Mouse (Mus musculus): ENCODE measurements around the gene Ttc24.

The Ttc24 gene

GRCm38 (mm10) chr3:88077441-88077840 lies 663 bp downstream of the Ttc24 start:
- DNase-seq, result no peak

DNA sequence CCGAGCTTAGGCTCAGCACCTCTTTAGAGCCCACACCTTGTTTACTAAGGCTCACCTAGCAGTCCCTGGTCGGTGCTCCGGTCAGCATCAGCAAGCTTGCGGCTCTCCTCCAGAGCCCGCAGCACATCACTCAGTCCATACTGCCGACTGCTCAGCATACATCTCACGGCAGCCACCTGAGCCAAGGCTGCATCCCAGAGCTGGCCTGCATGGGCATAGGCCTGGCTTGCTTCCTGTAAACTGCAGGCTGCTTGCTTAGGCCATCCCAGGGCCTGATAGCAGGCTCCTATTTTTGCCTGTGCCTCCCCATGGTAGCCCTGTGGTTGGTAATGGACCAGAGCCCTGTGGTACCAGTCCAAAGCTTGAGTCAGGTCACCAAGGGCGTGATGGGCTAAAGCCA lies 3.3 kb downstream of the Ttc24 start:
- no peak for DNase-seq

DNA sequence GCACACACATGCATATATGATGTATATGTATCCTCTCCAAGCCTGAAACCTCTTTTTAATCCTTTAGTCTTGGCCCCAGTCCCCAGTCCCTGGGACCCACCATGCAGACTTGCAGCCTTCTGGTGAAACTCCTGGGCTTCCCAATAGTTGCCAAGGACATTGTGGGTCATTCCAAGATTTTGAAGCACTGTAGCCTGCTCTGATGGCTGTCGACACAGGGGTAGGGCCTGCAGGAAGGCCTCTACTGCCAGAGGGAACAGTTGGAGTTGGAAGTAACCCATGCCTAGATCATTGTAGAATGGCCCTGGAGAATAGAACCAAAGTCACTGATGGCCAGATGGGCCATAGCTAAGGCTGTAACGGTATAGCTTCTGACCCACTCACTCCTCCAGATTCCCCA lies 3.8 kb downstream of the Ttc24 start:
- DNase-seq, result no peak

- no peak for DNase-seq
Observed at GRCm38 (mm10) chr3:88073631-88074030, 4.5 kb downstream of the Ttc24 start.

GRCm38 (mm10) chr3:88071783-88072182 lies 6.3 kb downstream of the Ttc24 start:
- DNase-seq, result peak; percentile 93

DNA sequence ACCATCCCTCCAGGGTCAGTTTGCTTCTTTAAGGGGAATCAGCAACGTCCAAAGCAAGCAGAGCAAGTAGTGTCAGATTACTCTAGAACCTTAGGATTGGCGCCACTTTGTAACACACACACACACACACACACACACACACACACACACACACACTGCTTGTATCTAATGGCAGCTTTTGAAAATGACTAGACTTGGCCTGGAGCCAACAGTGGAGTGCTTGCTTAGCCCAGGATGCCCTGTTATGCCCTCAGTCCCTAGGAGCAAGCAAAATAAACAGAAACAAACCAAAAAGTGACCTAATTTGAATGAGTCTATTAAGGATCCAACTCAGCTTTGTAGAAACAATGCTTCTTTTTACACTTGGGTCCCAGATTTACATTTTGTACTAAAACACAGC lies 9.7 kb downstream of the Ttc24 start:
- peak; percentile 85 for DNase-seq

DNA sequence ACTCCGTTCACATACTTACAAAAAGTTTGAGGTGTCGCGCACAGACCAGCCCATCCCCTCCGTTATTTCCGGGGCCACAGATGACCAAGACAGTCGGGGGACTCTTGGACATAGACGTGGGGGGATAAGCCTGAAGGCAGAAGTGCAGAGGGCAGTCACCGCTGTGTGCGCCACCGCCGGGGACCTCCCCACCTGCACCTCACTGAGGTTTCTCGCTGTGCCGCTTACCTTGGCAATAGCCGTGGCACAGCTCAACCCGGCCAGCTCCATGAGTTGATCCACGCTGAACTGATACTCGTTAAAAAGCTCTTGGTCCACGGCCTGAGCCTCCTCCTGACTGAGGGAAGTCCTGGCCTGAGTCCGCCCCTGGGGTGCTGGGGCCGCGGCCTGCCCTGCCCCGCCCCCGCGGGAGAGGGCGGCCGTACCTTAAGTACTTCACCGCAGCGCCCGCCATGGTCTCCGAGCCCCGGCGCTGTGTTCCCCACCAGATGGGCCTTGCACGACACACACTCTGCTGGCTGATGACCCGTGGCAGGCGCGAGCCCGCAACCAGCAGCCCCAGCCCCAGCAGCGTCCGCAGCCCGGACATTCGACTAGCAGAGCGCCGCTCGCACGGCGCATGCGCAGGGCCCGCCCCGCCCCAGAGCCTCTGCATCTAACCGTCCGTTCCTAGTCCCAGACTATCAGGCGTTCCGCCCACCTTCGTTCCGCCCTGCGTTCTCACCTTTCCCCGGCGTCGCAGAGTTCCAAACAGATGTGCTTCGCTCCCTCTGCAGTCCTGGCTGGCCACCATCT lies 20.0 kb downstream of the Ttc24 start, which contains the start of gene Naxe:
Naxe (minus strand) TSS at position 594 of the 795 bp plus-strand sequence.
- peak; percentile 88 for DNase-seq

GRCm38 (mm10) chr3:88057030-88057429 lies 21.1 kb downstream of the Ttc24 start:
- DNase-seq, result no peak

- DNase-seq, result peak; percentile 76
Observed at GRCm38 (mm10) chr3:88049532-88049931, 28.6 kb downstream of the Ttc24 start.

DNA sequence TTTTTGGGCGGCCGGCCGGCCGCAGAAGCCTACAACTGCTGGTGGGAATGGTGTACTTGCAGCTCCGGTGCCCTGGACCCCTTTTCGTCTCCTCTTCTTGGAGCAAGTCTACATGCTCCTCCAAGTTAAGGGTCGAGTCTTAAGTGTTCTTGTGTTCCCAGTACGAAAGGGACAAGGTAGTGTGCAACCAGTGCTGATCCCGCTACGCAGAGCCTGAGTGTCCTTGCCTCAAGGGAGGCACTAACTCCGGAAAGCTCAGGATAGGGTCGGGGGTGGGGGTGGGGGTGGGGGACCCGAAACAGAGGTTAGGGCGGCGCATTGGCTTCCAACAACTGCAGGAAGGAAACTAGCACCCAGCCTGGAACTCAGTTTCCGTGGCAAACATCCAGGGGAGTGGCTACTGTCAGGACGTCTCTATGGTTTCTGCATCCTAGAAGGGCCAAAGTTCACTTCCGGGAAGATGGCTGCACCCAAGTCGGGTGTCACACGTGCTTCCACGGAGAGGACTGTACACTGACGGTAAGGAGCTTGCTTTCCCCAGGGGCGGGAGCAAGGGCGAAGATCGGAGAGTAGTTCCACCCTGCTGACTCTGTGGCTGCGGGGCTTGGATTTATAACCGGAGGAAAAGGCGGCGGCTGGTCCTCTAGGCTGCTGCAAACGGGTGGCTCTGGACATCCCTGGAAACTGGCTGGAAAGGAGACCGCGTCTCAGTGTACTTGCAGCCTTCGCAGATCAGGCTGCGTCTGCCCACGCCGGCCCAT lies 35.3 kb downstream of the Ttc24 start, which contains the start of gene Gpatch4:
Gpatch4 (plus strand) TSS at position 448 of the 761 bp plus-strand sequence.
- peak; percentile 98 for DNase-seq

DNA sequence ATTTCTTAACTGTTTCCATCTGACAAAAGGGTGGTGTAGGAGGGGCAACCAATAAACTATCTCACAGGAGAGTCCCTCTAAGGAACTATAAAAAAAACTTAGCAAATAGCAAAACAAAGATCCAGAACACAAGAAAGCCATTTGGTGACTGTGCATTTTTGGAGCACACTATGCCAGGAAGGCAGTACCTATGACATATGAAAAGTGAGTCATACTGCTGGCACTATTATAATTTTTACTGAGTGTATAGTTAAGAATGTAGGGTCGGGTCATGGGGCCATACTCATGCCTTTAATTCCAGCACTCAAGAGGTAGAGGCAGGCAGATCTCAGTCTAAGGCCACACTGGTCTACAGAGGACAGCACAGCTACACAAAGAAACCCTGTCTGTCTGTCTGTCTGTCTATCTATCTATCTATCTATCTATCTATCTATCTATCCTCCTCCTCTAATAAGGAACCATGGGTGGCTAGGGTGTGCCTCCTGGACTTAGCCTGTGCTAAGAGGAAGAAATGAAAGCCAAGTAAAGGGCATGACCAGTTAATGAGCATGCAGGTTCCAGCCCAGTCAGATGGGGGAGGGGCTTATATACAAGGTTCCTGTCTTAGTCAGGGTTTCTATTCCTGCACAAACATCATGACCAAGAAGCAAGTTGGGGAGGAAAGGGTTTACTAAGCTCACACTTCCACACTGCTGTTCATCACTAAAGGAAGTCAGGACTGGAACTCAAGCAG lies 42.4 kb downstream of the Ttc24 start:
- no peak for DNase-seq

- peak; percentile 74 for DNase-seq
Observed at GRCm38 (mm10) chr3:88033506-88033905, 44.6 kb downstream of the Ttc24 start.

- peak; percentile 87 for DNase-seq
Observed at GRCm38 (mm10) chr3:88030608-88031395, 47.3 kb downstream of the Ttc24 start.

GRCm38 (mm10) chr3:88027434-88028186 lies 50.5 kb downstream of the Ttc24 start, which contains the start of gene Hapln2:
Hapln2 (minus strand) TSS chr3:88027583.
- peak; percentile 41 for DNase-seq

GRCm38 (mm10) chr3:88026823-88027222 lies 51.3 kb downstream of the Ttc24 start:
- no peak for DNase-seq

DNA sequence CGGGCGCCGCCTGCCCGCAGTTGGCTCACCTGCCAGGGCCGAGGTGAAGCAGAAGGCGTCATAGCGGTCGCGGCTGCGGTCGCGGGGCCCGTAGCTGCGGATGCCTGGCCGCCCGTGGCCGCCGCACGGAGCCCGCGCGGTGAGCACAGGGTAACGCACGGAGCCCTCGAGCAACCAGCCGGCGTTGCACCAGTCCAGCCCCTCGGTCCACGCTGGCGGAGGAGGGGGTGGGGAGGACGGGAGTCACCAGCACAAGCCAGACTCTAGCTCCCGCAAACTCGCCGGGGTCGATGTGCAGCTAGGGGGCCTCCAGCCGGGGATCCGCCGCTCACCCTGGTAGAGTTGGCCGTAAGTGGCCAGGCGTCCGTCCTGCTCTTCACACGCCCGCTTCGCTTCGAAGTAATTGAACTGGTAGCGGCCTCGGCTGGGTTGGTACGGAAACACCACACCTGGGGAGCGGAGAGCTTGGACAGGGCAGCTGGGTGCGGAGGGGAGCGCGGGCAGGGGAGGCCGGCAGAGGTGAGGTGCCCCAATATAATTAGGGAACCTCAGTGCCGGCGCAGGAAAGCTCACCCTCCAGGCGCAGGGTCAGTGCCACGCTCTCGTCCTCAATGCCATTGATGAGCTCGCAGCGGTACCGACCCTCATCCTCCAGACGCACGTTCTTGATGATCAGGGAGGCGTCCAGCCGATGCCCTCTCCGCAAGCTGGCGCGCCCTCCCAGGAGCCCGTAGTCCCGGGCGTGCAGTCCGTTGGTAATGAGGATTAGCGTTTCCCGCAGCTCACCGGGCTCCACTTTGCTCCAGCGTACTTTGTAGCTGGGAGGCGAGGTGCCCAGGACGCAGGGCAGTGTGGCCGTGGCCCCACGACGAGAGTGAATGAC lies 54.7 kb downstream of the Ttc24 start:
- no peak for DNase-seq

DNA sequence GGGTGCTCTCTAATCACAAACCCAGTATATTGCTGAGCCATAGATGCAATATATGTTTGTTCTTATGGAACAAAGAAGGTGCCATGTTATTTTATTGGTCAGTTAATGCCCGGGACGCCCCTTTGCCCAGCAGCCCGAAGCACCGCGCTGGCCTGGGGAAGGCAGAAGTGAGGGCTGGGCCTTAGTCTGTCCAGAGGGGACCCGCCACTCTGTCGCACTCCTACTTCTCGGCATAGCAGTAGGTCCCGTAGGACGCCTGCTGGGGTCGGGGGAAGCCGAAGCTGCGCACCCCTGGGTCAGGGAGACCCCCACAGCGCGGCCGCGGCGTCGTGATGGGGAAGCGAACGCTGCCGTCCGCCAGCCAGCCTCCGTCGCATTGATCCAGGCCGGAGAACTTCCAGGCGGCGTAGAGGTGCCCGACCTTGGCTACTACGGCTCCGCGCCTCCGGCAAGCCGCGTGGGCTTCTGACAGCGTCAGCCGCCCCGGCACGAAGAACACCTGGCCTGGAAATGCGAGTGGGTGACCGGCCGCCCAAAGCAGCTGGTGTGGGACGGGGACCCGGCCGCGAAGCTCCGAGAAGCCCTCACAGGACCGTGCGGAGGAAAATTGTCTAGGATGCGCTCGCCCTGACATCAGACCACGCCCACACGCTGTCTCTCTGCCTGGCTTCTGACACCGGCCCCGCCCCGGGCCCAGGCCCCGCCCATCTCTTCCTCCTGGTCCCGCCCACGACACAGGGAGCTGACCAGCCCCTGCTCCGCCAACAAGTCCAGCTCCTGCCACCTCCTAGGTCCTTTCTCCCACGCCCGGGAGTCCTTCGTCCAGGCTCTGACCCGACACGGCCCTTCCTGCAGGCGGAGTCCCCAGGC lies 55.5 kb downstream of the Ttc24 start:
- DNase-seq, result peak; percentile 98
